Mouse (Mus musculus) left cerebral cortex, postnatal 25 days (tissue): ENCODE data around the gene Myo3b. TPM values are rescaled to one million over a fixed set of nuclear protein-coding genes. Genes with fewer than 3 reads are reported as not detected.

Experiments
- DNase-seq, 2 experiments: peaks; one replicate each; pipeline ENCODE4 v3.0.0; 2022; ENCODE audit warnings: low spot score in 2 of 2, mixed read lengths in 1 of 2
- intact Hi-C: fragments of 180-260 bp; cut with DNase I; formaldehyde crosslinking; loops from one replicate; pipeline ENCODE4 v1.15.1; 2025
- total RNA-seq, 2 experiments: library from RNA; stranded (reverse); gene quantifications; 2 replicates each; pipeline ENCODE4 v1.2.3; 2021

Myo3b gene
- total RNA-seq, 2 experiments from 2014 or later = 0.71 to 1.2 TPM

DNA sequence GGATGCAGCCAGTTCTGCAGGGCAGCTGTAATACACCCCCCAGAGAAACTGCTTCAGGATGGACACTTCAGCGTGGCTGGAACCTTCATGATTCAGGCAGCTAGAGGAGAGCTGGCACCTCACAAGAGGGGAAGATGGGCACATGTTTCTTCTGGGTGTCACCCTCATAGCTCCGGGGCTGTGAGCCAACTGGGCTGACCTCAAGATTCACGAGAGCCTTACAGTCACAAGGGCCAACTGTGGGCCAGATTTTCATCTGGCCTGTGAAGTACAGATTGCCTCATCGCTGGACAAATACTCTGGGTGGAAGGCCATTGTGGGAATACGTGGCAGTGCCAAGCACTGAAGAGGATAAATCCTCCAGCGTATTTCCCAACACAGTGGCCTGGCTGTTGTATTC, 294.6 kb downstream of the Myo3b start:
- DNase-seq = no peak
- intact Hi-C loops = no loop called here

DNA sequence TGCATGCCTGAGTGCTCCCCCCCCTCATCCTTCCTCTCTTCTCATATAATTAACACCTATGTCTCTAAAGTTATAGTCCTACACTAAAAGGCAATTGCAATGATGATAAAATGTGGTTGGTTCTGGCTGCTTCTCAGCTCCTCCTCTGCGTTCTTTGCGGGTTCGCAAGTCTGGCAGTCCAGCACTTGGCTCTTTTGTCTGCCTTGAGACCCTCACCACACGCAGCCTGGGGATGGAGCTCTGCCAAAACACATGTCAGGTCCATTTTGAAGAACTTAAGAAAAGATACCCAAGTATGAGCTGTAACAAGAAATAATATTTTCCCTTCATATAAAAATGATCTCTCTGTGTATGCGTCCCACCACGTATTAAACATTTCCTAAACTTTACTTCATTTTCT, 297.6 kb downstream of the Myo3b start:
- DNase-seq = no peak
- intact Hi-C loops = no loop called here

DNA sequence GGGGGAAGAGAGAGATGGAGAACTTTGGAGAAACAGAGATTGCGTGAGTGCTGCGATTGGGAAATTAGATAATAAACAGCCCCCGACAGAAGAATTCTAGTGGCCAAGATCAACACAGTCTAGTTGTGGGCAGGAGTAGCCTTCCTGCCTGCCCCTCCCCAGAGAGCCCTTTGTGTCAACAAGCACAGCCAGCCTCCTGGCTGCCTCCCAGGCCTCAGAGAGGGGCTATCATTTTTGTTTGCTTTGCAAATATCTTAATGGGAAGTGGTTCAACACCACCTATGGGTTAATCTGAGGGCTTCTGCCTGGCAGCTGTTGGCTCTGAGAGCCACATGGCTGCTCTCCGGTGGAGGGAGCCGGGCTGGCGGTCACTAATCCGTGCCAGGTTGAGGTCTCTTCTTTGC, 298.3 kb downstream of the Myo3b start:
- intact Hi-C loops = no loop called here
- DNase-seq = no peak

DNA sequence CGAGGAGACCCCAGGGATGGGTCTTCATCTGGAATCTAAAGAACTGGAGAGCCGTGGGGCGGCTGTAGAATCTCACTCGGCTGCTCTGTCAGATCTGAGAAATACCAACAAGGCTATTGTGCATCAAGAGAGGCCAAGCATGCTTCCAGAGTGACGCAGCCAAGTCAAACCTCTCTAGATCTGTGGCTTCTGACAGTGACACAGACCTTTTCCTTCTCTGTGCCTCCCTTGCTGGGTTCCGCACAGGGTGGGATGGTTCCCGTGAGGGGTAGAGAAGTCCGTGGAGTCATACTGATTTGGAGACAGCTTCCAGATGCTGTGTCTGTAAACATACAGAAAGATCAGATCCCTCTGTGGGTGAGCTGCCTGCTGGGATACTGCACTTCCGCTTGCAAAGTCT, 298.9 kb downstream of the Myo3b start:
- no peak for DNase-seq
- intact Hi-C loops = no loop called here

DNA sequence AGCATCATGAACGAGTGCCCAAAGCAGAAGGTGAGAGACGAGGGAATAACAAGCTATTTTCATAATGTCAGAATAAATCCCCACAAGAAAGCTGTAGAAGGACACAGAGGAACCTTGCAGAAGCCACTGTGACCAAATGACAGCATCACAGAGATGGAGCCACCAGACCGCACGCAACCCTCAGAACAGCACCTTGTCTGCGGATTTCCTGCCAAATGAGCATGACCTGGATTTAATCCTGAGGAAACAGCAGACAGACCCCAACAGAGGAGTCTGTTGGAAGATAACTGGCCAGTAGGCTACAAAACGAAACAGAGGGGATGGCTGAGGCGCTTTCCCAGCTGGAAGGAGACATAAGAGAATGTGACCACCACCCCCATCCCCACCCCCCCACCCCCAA, 300.1 kb downstream of the Myo3b start:
- DNase-seq = no peak
- intact Hi-C loops = no loop called here

DNA sequence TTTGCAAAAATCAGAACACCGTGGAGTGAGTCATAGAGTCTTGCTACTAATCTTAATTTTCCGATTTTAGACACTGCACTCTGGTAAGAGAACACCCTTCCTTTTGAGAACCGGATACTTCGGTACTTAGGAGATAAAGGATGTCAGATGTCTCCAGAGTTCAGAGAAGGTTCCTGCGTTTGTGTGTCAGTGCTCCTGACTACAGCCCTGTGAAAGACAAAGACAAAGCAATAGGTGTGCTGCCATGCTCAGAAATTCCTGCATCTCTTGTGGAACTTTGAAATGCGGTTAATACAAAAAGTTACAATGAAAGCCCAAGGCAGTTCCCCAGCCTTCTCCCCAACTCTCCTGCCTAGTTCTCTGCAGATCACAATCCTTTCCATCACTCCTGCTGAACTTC, 300.6 kb downstream of the Myo3b start:
- no peak for DNase-seq
- intact Hi-C loops = no loop called here

DNA sequence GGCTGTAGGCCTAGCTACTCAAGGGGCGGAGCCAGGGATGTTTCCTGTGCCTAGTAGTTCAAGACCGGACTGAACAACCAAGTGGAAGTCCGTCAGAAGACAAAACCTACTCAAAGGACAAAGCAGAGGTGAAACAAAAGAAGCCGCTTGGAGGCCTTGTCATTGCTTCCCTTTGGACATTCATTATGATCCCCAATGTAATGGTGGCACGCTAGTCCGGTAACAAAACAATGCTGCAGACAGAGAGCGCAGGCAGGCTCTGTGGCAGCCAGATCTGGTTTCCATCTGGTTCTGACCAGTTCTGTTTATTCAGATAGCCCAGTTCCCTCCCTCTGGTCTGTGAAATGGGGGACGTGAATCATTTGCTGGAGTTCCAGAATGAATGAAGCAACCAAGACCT, 301.3 kb downstream of the Myo3b start:
- no peak for DNase-seq

DNA sequence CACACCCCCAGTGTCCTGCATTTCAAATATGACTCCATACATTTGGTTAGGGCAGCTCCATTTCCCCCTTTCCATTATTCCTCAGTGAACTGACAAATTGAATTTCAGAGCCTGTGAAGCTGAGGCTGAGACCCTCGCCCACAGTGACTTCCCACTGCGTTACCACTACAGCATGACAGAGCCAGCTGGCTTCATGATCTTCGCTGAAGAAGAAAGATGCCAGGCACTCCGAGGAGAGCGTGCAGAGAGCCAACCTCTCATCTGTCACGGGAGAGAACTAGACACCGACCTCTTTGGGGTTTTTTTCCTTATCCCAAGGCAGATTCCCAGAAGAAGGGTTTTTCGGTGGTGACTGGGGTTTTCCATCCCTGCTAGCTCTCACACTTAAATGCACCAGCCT, 306.2 kb downstream of the Myo3b start:
- intact Hi-C loops = no loop called here
- no peak for DNase-seq

More for the DNA sequence above, 301.3 kb downstream of the Myo3b start:
- intact Hi-C loops = no loop called here

DNA sequence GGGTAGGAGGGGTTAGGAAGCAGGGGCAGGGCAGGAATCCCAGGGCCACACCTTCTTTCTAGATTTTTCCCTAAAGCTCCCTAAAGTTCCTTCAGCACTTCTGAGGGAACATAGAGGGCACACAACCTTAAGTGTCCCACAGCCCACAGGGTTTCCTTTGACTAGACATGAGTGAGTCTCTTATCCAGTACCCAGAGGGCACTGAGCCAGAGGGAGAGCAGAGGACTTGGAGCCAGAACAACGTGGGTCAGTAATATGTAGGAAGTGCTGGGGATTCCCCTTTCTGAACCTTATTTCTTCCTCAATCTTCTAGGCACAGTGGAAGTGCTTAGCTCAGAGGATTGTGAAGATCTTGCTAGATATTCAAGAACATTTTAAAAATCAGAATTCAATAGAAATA, 308.6 kb downstream of the Myo3b start:
- DNase-seq = no peak
- intact Hi-C loops = no loop called here

DNA sequence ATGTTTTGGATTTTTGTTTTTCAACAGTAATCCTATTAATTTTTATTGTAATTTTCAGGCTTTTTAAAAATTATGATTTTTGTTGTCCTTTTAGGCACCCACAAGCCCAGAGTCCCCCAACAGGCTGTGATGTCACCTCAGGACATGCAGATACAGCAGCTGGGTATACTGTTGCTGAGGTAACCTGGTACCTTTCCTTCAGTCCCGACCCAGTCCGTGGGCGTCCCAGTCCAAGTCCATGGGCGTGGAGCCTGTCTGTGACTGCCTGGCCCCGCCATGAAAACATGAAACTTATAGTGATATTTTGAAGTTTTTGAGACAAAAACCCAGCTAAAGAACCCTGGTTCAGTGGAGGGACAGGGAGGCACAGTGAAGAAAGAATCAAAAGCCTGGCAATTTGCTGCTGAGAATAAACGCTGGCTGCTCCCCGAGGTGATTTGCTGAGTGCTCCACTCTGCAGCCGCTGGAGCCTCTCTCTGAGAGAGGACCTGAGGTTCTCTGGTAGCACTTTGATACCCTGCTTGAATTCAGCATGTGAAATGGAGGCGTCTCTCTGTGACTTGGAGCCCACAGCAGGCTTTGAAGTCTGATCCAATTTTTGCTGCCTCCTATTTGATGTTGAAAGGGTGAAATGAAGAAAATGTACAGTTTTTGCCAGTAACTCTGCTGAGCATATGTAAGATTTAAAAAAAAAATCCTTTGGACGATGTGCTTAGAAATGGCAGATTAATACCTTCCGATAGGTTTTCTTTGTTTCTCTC, 310.0 kb downstream of the Myo3b start:
- peak in 1 of 2 experiments; percentile 14 for DNase-seq
- intact Hi-C loops = no loop called here

DNA sequence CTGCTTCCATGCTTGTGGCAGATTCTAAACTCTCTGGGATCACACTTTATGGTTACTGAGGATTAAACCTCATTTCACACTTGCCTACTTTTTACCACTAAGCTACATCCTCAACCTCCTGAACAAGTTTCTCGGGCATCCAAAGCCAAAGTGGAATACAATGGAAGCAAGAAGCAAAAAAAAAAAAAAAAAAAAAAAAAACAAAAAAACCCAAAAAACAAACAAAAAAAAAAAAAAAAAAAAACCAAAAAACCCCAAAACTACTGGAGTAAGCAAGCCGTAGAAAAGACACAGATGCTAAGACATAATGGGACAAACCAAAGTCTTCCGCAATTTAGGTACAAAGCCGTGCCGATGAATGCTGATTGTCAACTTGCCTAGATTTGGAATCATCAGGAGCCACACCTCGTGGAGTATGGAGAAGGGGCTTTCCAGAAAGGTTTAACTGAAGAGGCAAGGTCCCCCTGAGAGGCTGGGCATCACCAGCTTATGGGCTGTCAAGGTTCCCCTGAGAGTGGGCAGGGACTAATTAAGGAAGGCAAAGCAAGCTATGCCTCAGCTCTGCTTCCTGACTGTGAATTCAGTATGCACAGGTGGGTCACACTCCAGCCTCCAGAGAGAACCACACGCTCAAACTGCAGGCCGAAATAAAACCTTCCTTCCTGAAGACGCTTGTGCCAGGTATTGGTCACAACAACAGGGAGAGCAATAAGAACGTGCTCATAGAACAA, 313.7 kb downstream of the Myo3b start:
- intact Hi-C loops = no loop called here
- no peak for DNase-seq

DNA sequence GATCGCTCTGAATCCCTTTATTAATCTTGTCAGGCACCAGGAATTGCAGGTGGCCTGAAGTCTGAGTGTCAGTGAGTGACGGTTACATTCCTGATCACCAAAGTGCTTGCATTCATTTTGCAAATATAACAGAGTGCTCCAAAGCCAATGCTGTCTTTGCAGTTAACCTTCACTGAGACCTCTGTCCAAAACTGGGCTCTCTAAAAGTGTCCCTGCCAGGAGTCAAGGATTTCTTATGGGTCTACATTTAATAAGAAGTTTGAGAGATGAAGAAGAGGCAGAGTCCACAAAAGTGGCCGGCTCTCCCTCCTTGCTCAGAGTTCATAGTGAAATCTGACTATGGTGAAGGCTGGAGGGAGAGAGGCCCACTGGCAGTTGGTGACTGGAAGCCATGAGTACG, 315.1 kb downstream of the Myo3b start:
- no peak for DNase-seq
- intact Hi-C loops = no loop called here

DNA sequence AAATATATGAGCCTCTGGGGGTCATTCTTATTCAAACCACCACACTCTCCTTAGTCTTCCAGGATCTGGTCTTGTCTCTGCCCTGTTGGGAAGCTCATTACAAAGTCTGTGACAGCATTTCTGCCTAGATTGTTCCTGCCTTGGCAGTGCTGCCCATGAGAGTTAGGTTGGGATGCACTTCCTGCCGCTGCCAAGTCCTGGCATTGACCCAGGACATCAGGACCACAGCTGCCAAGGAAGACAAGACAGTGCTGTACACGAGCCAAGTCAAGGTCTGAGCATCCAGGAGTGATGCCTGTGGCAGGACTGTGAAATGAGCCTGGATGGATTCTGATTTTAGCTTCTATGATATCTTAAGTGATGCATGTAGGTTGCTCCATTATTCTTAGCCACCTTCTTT, 316.1 kb downstream of the Myo3b start:
- intact Hi-C loops = no loop called here

DNA sequence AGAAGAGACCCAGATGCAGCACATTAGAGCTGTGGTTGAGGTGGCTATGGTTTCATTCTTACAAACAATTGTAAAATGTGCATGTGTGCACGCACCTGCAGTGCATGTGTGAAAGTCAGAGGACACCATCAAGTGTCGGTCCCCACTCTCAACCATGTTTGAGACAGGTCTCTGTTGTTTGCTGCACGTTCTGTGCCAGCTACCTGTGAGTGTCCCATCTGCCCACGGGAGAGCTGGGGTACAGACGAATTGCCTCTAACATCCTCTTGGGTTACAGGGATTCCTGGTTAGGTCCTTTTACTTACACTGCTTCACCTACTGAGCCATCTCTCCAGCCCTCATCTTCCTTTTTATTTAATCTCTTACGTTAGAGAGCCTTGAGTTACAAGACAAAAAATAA, 330.5 kb downstream of the Myo3b start:
- DNase-seq = no peak
- intact Hi-C loops = no loop called here

More for the DNA sequence above, 316.1 kb downstream of the Myo3b start:
- no peak for DNase-seq

DNA sequence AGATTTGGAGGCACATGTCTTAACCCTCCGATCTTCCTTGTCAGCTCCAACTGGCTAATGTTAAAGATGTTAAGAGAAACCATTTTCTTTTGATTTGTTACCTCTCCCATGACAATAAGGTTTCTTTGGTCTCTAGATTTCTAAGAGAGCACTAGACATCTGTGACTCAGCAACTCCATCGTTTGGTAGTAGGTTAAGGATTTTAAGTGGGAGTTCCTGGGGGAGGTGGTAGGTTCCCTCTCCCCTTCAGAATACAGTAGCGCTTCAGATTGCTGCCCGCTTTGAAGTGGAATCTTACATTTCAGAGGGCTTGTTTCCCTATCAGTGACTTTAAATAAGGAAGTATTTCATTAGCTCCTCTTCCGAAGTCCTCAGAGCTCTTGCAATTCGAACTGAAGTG, 340.4 kb downstream of the Myo3b start:
- intact Hi-C loops = no loop called here
- peak in 1 of 2 experiments; percentile 30 for DNase-seq

DNA sequence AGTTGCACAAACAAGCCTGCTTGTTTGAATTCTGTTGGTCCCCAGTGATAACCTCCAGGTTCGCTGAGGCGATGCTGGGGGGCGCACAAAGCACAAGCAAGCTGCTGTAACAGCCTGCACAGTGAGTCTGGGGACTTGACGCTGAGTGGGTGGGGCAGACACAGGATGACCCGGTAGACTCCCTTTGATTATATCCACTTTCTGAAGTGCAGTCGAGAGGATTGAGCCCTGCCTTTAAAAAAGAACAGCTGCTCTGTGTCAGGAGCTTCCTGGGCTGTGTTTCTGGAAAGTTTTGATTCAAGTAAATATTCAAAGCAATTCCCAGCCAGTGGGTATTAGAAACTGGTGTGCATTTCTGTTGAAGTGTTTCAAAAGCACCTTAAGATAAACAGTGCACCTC, 341.0 kb downstream of the Myo3b start:
- intact Hi-C loops = no loop called here
- DNase-seq = no peak

DNA sequence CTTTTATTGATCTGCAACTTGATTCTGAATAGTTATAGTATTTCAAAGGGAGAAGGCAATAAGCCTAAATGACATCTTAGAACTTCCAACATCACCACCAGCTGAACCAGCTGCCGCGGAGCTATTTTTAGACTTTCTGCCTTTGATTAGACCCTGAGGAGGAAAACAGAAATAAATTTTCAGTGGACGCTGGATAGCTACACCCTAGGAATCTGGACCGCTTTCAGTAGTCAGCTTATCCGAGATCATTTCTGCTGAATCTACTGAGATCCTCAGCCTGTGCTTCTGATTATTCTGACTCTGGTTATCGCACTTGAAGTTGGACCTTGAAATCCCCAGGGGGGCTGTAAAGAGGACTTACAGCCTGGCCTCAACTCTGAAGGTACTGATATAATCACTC, 349.7 kb downstream of the Myo3b start:
- intact Hi-C loops = no loop called here
- DNase-seq = no peak

DNA sequence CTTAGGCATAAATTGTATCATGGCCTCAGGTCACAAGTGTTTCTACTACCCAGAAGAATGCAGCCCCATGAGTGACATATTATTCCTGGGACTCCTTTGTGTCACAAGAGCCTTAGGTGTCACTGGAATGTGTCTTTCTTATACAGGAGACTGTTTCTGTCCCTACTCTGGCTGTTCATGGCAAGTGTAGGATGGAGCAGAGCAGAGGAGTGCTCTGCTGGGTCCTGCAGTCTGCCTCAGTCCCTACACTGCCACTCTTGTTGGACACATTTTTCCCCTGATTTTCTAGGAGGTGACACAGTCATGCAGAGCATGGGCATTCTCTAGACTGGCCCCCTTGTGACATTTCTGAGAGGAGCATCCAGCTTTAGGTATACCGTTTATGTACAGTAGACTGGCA, 350.2 kb downstream of the Myo3b start:
- no peak for DNase-seq
- intact Hi-C loops = no loop called here

DNA sequence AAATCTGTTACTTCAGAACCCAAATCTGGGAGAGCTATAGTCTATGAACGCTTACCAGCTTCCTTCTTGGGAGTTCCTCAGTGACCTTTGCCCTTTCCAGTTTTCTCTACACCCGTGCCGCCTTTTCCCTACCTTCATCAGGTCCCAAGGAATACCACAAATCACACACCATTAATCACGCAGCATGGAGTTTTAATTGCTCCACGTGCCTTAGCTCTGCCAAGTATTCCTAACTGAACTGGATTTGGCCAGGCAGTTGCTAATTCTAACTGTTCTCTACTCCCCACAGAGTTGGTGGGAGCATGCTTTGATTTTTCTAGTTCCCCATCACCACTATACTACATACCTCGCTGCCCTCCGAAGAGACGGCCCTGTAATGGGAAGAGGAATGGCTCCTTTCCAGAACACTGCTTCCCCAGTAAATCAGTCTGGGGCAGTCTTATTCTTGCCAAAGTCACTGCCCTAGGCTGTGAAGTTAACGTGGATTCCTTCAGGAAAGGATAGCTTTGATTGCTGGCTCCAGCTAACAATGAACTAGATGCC, 358.9 kb downstream of the Myo3b start:
- DNase-seq = no peak
- intact Hi-C loops = no loop called here

DNA sequence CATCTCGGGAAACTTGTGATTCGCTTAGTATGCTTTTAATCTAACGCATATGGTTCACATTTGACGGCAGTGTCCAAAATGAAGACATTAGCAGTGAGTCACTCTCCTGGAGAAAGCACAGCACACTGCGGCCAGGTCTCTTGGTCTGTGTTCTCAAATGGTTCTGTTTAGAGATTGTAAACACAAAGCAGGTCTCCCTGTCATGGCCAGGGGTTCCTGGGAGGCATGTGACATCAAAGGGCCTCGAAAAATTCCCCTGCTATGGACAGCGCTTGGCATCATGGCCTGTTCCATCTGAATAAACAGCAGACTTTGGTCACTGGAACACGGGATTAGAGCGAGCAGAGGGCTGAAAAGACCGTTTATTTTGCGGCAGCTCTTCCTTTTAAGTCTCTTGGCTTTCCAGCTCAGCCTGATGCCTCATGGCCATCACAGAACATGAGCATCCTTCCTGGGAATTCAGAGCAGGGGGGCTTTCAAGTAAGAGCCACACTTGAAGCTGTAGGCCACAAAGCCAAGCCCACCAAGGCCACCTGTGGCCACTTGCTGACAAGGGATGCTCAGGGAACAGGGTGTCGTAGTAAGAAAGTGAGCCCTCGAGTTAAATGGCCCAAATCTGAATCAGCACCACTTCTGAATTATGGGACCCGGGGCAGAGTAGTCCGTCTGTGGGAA, 360.7 kb downstream of the Myo3b start:
- intact Hi-C loops = no loop called here
- DNase-seq = no peak

DNA sequence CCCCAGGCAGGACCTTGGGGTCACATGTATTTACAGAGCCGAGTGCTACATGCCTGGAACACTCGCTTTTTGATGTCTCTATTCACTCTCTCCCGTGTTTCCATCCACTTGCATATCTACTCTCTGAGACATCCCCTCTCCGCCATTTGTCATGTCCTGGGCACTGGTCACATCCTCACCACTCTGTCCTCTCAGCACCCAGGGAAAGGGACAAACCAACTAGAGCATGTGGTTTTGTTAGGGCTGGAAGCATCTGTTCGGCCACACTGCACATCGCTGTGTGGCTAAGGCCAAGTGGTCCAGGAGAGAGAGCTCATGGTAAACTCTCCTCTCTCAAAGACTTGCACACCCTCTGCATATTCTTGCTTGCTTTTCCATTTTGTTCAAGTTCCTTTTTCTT, 361.4 kb downstream of the Myo3b start:
- DNase-seq = no peak
- intact Hi-C loops = no loop called here
